Mouse (Mus musculus) limb, embryonic 10.5 days (tissue): ENCODE data around the gene Cd320. TPM values are rescaled to one million over a fixed set of nuclear protein-coding genes. Genes with fewer than 3 reads are reported as not detected.
"Not testable (repeated sequence)": the region's sequence is repeated elsewhere in the genome, so short reads cannot be mapped to it uniquely, and the experiment has no call there.

Experiments used
- DNase-seq: peaks from one replicate; pipeline ENCODE4 v3.0.0-alpha.2; 2017; ENCODE audit warnings: low spot score
- H3K27ac ChIP-seq: fragments of 300-500 bp; sonication (generic); 2 replicates; pipeline ENCODE4 v1.5.1; 2016; ENCODE audit warnings: mild to moderate bottlenecking
- H3K27me3 ChIP-seq: fragments of 300-500 bp; sonication (generic); 2 replicates; pipeline ENCODE4 v1.6.1; 2016; ENCODE audit warnings: low read depth, mild to moderate bottlenecking; ENCODE audit not compliant: poor library complexity, severe bottlenecking
- H3K36me3 ChIP-seq: fragments of 300-500 bp; sonication (generic); 2 replicates; pipeline ENCODE4 v1.6.1; 2016; ENCODE audit warnings: mild to moderate bottlenecking, moderate library complexity
- H3K4me1 ChIP-seq: fragments of 300-500 bp; sonication (generic); 2 replicates; pipeline ENCODE4 v1.6.1; 2016
- H3K4me3 ChIP-seq: fragments of 300-500 bp; sonication (generic); 2 replicates; pipeline ENCODE4 v1.5.1; 2016; ENCODE audit warnings: mild to moderate bottlenecking, moderate library complexity
- H3K9me3 ChIP-seq: fragments of 300-500 bp; sonication (generic); replicated peaks from 2 replicates; pipeline ENCODE4 v1.6.1; 2016; ENCODE audit warnings: mild to moderate bottlenecking
- WGBS: fragments of 180-500 bp; shearing (Covaris S2); methylation state at CpG from one replicate; pipeline ENCODE4 v1.1.7; 2016; 5-methylcytosine and 5-hydroxymethylcytosine counted together
- polyA plus RNA-seq: library from polyadenylated mRNA; unstranded; fragments of >200 nt; fragmentation: Nextera tagmentation; extraction: Ambion mirVana; gene quantifications from 2 replicates; pipeline ENCODE4 v1.2.1, GENCODE M21; 2016

The Cd320 gene
- polyA plus RNA-seq, 1 experiment from 2014 or later: 98.2 TPM

DNA sequence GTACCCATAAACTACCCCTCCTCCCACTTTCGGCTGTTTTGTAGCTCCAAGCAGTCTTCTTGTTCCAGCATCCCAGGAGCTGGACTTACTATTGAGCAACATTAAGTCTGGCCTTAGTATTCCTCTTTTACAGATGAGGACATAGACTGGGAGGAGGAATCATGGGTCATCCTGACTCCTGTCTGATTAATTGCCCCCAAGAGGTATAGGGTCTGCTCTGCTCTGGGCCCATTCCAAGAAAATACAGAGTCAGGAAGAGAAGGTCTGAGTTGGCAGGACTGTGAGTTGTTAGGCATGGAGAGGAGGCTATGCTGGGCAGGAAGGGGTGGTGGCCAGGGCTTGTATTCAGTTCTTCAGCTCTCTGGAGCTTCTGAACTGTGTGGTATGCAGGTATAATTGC lies 1.3 kb downstream of the Cd320 start:
- peak overlapping the region; percentile 68 for H3K4me3 ChIP-seq
- peaks cover 45% of the 10 kb centered on the region for H3K36me3 ChIP-seq
- H3K27me3 ChIP-seq: no peaks in the 10 kb centered on the region
- no peaks in the 10 kb centered on the region for H3K9me3 ChIP-seq
- WGBS: 76% methylated on average over 1 of the region's 1 CpGs
- DNase-seq: no peak
- H3K4me1 ChIP-seq: peaks cover 17% of the 10 kb centered on the region
- no peak overlapping the region for H3K27ac ChIP-seq

DNA sequence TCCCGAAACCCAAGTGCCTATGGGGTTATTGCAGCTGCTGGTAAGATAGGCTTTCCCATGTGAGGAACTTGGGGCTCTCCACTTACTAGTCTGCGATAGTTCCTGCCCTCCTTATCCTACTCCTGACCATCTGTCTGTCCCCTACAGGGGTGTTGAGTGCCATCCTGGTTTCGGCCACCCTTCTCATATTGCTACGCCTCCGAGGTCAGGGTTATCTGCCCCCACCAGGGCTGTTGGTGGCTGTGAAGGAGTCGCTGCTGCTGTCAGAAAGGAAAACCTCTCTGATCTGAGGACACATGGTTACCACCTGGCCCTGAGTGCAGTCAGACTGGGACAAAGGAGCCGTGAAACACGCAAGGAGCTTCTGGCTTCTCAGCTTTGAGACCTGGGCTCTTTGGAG lies 5.2 kb downstream of the Cd320 start:
- Histone ChIP-seq H3K27me3 (no peaks in the 10 kb centered on the region), H3K27ac (no peak overlapping the region), H3K36me3 (peaks cover 57% of the 10 kb centered on the region), H3K9me3 (no peaks in the 10 kb centered on the region), H3K4me3 (no peak overlapping the region), H3K4me1 (peaks cover 17% of the 10 kb centered on the region)
- 52% methylated on average over 8 of the region's 8 CpGs for WGBS
- no peak for DNase-seq

DNA sequence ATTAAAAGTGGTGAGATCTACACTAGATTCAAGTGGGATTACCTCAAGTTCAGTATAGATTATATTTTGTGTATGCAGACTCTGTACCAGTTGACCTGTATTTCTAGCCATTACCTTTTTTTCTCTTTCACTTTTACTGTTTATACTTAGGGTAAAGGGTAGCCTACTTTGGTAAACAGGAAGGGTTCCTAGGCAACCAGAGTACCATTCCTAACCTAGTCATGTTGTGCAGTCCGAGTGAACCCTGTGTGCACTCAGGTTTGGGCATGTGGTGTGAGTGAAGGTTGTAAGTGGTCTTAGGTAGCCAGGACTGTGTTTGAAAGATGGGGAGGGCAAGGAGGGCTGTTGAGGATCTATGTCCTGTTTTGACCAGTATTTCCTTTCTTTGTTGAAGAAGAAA lies 8.4 kb downstream of the Cd320 start:
- H3K36me3 ChIP-seq: peaks cover 50% of the 10 kb centered on the region
- H3K9me3 ChIP-seq: no peaks in the 10 kb centered on the region
- DNase-seq: no peak
- no peak overlapping the region for H3K27ac ChIP-seq
- H3K27me3 ChIP-seq: no peaks in the 10 kb centered on the region
- H3K4me1 ChIP-seq: 0 out of 2 replicates have a peak, but pooled peaks cover 3% of the 10 kb centered on the region
- no peak overlapping the region for H3K4me3 ChIP-seq
- WGBS: 83% methylated on average over 1 of the region's 1 CpGs

DNA sequence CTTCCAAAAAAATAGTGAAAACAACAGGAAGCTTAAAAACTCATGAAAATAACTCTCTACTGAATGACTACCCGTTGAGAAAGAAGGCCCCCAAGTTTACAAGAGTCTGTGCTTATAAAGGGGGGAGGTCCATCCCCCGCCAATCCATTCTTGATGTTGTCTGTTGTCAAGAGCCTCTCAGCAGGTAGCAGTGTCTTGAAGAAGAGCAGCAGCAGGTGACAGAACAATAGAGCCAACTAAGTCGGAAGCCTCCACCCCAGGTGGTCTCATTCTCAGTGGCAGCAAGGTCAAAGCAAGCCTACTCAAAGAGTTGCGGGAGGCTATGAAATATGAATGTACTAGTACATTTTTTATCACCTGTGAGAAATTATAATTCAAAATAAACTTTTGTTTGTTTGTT lies 14.9 kb downstream of the Cd320 start:
- H3K4me3 ChIP-seq: no peak overlapping the region
- WGBS: 82% methylated on average over 4 of the region's 4 CpGs
- DNase-seq: no peak
- H3K27me3 ChIP-seq: no peaks in the 10 kb centered on the region
- no peaks in the 10 kb centered on the region for H3K4me1 ChIP-seq
- no peak overlapping the region for H3K27ac ChIP-seq
- H3K9me3 ChIP-seq: no peaks in the 10 kb centered on the region
- H3K36me3 ChIP-seq: no peaks in the 10 kb centered on the region

DNA sequence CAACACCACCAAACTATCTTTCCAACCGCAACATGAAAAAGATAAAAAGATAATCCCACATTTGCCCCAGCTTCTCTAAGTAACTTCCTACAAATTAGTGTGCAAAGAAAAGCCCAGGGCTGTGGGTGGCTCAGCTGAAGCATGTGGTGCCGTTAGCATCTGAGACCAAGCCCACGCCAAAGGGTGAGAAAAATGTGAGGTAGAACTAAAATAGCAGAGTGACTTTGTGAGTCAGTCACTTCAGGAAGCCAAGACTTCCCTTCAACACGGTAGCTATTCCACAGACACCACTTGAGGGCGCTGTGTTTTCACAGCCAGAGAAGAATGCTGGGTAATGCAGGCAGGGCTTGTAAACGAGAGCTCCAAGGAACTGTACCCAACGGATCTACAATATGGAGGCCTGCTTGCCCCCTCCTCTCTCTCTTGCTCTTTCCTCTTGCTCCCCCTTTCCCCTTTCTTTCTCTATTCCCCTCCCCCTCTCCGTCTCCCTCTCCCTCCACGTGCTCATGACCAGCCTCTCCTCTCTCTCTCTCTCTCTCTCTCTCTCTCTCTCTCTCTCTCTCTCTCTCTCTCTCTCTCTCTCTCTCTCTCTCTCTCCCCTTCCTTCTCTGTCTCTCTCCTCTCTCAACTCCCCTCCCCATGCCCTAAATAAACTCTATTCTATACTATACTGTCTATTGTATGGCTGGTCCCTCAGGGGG lies 22.6 kb downstream of the Cd320 start:
- Histone ChIP-seq H3K4me1 (0 out of 2 replicates have a peak, but pooled peaks cover 3% of the 10 kb centered on the region), H3K9me3 (no peaks in the 10 kb centered on the region), H3K4me3 (no peak overlapping the region), H3K27ac (no peak overlapping the region), H3K36me3 (no peaks in the 10 kb centered on the region), H3K27me3 (no peaks in the 10 kb centered on the region)
- 44% methylated on average over 9 of the region's 9 CpGs for WGBS
- DNase-seq: no peak

GRCm38 (mm10) chr17:33873537-33873936 lies 30.6 kb downstream of the Cd320 start, which contains the start of gene Gm7029:
Gene Gm7029, plus strand, starts transcription at chr17:33873837.
- not testable (repeated sequence) for H3K9me3 ChIP-seq, H3K27me3 ChIP-seq, H3K4me1 ChIP-seq, H3K4me3 ChIP-seq, H3K27ac ChIP-seq, DNase-seq
- peaks cover 41% of the 10 kb centered on the region for H3K36me3 ChIP-seq
- 87% methylated on average over 6 of the region's 12 CpGs for WGBS

- no peak for DNase-seq
- Histone ChIP-seq H3K36me3 (peaks cover 50% of the 10 kb centered on the region), H3K4me3 (no peak overlapping the region), H3K27me3 (no peaks in the 10 kb centered on the region), H3K4me1 (no peaks in the 10 kb centered on the region), H3K9me3 (no peaks in the 10 kb centered on the region), H3K27ac (no peak overlapping the region)
- WGBS: 85% methylated on average over 11 of the region's 11 CpGs
Observed at GRCm38 (mm10) chr17:33874411-33874810, 31.5 kb downstream of the Cd320 start.

- DNase-seq, H3K27ac ChIP-seq, H3K27me3 ChIP-seq, H3K4me1 ChIP-seq, H3K9me3 ChIP-seq, H3K4me3 ChIP-seq: not testable (repeated sequence)
- peaks cover 61% of the 10 kb centered on the region for H3K36me3 ChIP-seq
- 80% methylated on average over 5 of the region's 5 CpGs for WGBS
Observed at GRCm38 (mm10) chr17:33875797-33876196, 32.9 kb downstream of the Cd320 start.

DNA sequence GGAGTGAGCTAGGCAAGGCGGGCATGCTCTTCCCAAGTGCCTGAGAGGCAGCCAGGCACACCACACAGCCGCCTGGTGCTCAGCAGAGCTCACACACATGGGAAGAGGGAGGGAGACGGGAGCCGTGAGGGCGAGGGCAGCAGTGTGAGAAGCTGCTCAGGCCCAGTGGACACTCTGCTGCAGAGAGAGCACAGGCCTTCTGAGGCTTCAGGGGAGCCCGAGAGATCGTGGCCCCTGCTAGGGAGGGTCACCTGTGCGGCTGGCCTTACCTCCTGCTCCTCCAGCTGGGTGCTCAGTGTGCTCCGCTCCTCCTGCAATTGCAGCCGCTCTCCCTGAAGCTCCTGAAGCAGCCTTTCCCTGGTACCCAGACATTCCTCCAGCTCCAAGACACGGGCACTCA lies 41.4 kb downstream of the Cd320 start:
- not testable (repeated sequence) for H3K9me3 ChIP-seq, H3K27me3 ChIP-seq, DNase-seq, H3K27ac ChIP-seq, H3K4me3 ChIP-seq
- H3K36me3 ChIP-seq: peaks cover 74% of the 10 kb centered on the region
- H3K4me1 ChIP-seq: peaks cover 14% of the 10 kb centered on the region
- WGBS: 94% methylated on average over 10 of the region's 11 CpGs

DNA sequence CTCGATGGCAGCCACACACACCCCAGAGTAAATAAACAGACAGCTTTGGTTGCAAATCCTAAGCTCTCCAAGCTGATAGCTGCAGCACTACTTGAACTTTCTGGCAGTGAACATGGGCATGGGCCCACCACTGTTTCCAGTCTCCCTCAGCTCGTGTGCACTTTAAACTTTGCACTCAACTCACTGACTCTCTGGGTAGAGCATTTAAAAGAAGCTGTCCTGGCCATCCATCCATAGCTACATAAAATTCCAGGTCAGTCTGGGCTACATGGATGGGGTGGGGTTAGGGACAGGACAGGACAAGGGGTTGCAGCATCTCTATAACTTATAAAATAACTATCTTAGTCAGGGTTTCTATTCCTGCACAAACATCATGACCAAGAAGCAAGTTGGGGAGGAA lies 44.9 kb downstream of the Cd320 start:
- not testable (repeated sequence) for H3K9me3 ChIP-seq, H3K4me3 ChIP-seq, DNase-seq, H3K27me3 ChIP-seq, H3K27ac ChIP-seq
- Histone ChIP-seq H3K36me3 (peaks cover 41% of the 10 kb centered on the region), H3K4me1 (peaks cover 15% of the 10 kb centered on the region)
- 61% methylated on average over 2 of the region's 2 CpGs for WGBS

GRCm38 (mm10) chr17:33888230-33888629 lies 45.3 kb downstream of the Cd320 start:
- Histone ChIP-seq H3K36me3 (peaks cover 37% of the 10 kb centered on the region), H3K4me1 (peaks cover 15% of the 10 kb centered on the region)
- not testable (repeated sequence) for H3K9me3 ChIP-seq, H3K27ac ChIP-seq, H3K4me3 ChIP-seq, H3K27me3 ChIP-seq, DNase-seq

DNA sequence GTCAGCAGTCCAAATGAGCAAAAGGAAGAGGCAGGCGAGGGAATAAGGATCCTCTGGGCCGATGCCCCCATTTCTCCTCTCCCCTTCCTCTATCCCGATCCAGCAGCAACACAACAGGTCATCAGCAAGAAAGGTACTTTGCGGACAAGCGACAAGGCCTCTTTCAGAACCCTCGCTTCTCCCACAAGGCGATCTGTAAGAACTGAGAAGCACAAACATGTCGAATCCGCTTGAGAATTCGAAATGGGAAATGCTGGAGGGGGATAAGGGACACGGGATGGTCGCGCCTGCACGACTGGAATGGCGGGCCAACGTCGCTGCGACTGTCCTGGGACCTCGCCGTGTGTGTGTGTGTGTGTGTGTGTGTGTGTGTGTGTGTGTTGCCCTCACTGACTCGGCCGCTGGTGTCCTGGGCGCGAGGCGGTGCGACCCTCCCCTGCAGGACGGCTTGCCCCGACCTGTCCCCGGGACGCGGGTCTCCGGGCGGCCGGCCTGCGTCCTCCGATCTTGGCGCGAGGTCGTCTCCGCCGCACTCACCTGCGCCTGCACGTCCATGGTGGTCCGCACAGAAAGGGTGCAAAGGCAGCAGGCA lies 47.1 kb downstream of the Cd320 start:
- peaks cover 19% of the 10 kb centered on the region for H3K36me3 ChIP-seq
- H3K27ac ChIP-seq: peak overlapping the region; percentile 91
- peak overlapping the region; percentile 77 for H3K4me3 ChIP-seq
- not testable (repeated sequence) for H3K9me3 ChIP-seq, DNase-seq, H3K27me3 ChIP-seq
- under 1% methylated on average over 44 of the region's 44 CpGs for WGBS
- peaks cover 15% of the 10 kb centered on the region for H3K4me1 ChIP-seq

GRCm38 (mm10) chr17:33890533-33891059 lies 47.7 kb downstream of the Cd320 start, which contains the start of gene Kifc1:
Gene Kifc1, minus strand, starts transcription at chr17:33890661.
- peak within 1 kb of the TSS; percentile 91 for H3K27ac ChIP-seq
- no peaks in the 10 kb centered on the region for H3K27me3 ChIP-seq
- WGBS: under 1% methylated on average over 49 of the region's 49 CpGs
- DNase-seq: peak; percentile 99
- peak within 1 kb of the TSS; percentile 77 for H3K4me3 ChIP-seq
- no peaks in the 10 kb centered on the region for H3K9me3 ChIP-seq
- peaks cover 15% of the 10 kb centered on the region for H3K4me1 ChIP-seq
- peaks cover 15% of the 10 kb centered on the region for H3K36me3 ChIP-seq
